Mouse (Mus musculus): ENCODE measurements around the gene Sgip1. TPM values are rescaled to one million over a fixed set of nuclear protein-coding genes. Genes with fewer than 3 reads are reported as not detected.
A peak's percentile ranks its signal among the peaks of the same experiment; 100 is the strongest.

The Sgip1 gene
- polyA plus RNA-seq, 1 experiment from 2014 or later = 0.60 TPM

GRCm38 (mm10) chr4:102853330-102854022 is 112.4 kb downstream of the Sgip1 start:
- no peaks in the 10 kb centered on the region for H3K9me3 ChIP-seq (ENCODE audit: low read length)

GRCm38 (mm10) chr4:102854928-102855892 is 114.1 kb downstream of the Sgip1 start:
- Histone ChIP-seq H3K9ac (replicated peaks) (no peak overlapping the region), H3K4me1 (ENCODE audit: insufficient read depth) (no peaks in the 10 kb centered on the region; the same call in 1 of the 2 replicates), H3K36me3 (replicated peaks; ENCODE audit: insufficient read depth, low read length) (no peaks in the 10 kb centered on the region), H3K4me2 (ENCODE audit: low read depth, low read length) (no peak overlapping the region), H3K27me3 (ENCODE audit: insufficient read depth, low read length) (no peaks in the 10 kb centered on the region), H3K27ac (ENCODE audit: low read depth) (no peak overlapping the region), H3K4me3 (ENCODE audit: low read depth, low read length) (no peak overlapping the region), H3K9me3 (ENCODE audit: low read length) (no peaks in the 10 kb centered on the region)
- no peak for TF ChIP-seq EP300 (IDR thresholded peaks at IDR 0.05; ENCODE audit: low read depth)
- TF ChIP-seq CTCF (IDR thresholded peaks at IDR 0.05; ENCODE audit: low read depth) = no peak
- WGBS (ENCODE audit: insufficient replicate concordance) = 77% methylated on average over 10 of the region's 10 CpGs
- no peak for ATAC-seq
- DNase-seq = no peak

More at GRCm38 (mm10) chr4:102853330-102854022, 112.4 kb downstream of the Sgip1 start:
- Histone ChIP-seq H3K4me2 (ENCODE audit: low read depth, low read length) (no peak overlapping the region), H3K4me3 (ENCODE audit: low read depth, low read length) (no peak overlapping the region), H3K36me3 (replicated peaks; ENCODE audit: insufficient read depth, low read length) (no peaks in the 10 kb centered on the region), H3K27me3 (ENCODE audit: insufficient read depth, low read length) (no peaks in the 10 kb centered on the region), H3K4me1 (ENCODE audit: insufficient read depth) (no peaks in the 10 kb centered on the region; the same call in 1 of the 2 replicates), H3K9ac (replicated peaks) (no peak overlapping the region), H3K27ac (ENCODE audit: low read depth) (0 out of 2 replicates have a peak overlapping the region, but pooled peaks have one; percentile 19)
- 73% methylated on average over 9 of the region's 9 CpGs for WGBS (ENCODE audit: insufficient replicate concordance)
- peak; percentile 59 for ATAC-seq
- no peak for TF ChIP-seq CTCF (IDR thresholded peaks at IDR 0.05; ENCODE audit: low read depth)
- no peak for TF ChIP-seq EP300 (IDR thresholded peaks at IDR 0.05; ENCODE audit: low read depth)
- DNase-seq = no peak

DNA sequence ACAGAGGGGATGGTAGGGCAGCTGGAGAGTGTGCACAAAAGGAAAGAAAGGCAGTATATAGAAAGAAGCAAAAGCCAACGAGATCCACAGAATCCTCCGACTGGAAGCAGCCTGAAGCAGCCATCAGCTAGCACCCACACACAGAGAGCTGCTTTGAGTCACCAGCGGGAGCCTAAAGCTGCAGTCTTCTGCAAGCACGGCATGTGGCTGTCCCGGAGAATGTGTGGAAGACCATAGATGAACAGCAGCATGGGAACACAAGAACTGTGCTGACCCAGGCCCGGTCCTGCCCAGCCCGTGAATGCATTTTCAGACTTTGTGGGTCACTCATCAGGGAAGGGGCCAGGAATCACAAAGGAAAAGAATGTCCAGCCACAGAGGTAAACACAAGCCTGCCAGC is 115.0 kb downstream of the Sgip1 start:
- H3K4me2 ChIP-seq (ENCODE audit: low read depth, low read length) = no peak overlapping the region

DNA sequence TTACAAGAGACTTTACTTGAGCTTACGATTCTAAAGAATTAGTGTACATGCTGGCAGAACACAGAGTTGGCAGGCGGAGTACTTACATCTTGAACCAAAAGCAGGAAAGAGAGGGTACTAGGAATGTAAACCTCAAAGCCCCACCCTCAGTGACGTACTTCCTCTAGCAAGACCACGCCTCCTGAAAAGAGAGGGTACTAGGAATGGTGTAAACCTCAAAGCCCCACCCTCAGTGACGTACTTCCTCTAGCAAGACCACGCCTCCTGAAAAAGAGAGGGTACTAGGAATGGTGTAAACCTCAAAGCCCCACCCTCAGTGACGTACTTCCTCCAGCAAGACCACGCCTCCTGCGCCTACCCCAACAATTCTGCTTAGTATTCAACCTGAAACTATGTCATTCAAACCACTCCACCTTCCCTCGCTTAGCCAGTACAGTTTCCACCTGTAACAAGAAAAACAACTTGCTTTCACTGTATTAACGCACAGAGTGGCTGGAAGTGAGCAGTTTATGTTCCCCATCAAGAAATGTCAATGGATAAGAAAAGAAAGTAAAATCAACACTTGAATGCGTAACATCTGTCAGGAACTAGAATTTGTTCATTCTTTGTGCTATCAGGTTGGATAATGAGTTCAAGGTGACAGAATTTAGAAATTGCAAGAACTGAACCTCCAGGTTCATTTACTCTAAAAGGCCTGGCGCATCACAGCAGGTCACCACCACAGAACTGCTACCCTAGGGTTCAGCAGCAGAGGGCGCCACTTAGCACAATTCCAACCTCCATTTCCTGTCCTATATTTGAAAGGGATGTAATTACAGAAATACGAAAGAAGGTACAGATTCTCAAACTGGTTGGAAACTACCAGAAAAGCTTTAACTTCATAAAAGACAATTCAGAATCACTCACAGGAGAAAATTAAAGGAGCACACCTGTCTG is 118.4 kb downstream of the Sgip1 start:
- whole genome bisulfite sequencing (ENCODE audit: insufficient replicate concordance) = 87% methylated on average over 15 of the region's 15 CpGs
- no peak overlapping the region for H3K9ac ChIP-seq (replicated peaks)
- TF ChIP-seq EP300 (IDR thresholded peaks at IDR 0.05; ENCODE audit: low read depth) (no peak), CTCF (IDR thresholded peaks at IDR 0.05; ENCODE audit: low read depth) (peak; percentile 54)

More for the DNA sequence above, 115.0 kb downstream of the Sgip1 start:
- ATAC-seq (no peak), DNase-seq (no peak)
- Histone ChIP-seq H3K9ac (replicated peaks) (no peak overlapping the region), H3K4me1 (ENCODE audit: insufficient read depth) (no peaks in the 10 kb centered on the region; the same call in 1 of the 2 replicates), H3K9me3 (ENCODE audit: low read length) (no peaks in the 10 kb centered on the region), H3K27me3 (ENCODE audit: insufficient read depth, low read length) (no peaks in the 10 kb centered on the region), H3K4me3 (ENCODE audit: low read depth, low read length) (no peak overlapping the region), H3K27ac (ENCODE audit: low read depth) (no peak overlapping the region), H3K36me3 (replicated peaks; ENCODE audit: insufficient read depth, low read length) (no peaks in the 10 kb centered on the region)
- WGBS (ENCODE audit: insufficient replicate concordance) = 68% methylated on average over 7 of the region's 7 CpGs
- TF ChIP-seq CTCF (IDR thresholded peaks at IDR 0.05; ENCODE audit: low read depth) (no peak), EP300 (IDR thresholded peaks at IDR 0.05; ENCODE audit: low read depth) (no peak)

DNA sequence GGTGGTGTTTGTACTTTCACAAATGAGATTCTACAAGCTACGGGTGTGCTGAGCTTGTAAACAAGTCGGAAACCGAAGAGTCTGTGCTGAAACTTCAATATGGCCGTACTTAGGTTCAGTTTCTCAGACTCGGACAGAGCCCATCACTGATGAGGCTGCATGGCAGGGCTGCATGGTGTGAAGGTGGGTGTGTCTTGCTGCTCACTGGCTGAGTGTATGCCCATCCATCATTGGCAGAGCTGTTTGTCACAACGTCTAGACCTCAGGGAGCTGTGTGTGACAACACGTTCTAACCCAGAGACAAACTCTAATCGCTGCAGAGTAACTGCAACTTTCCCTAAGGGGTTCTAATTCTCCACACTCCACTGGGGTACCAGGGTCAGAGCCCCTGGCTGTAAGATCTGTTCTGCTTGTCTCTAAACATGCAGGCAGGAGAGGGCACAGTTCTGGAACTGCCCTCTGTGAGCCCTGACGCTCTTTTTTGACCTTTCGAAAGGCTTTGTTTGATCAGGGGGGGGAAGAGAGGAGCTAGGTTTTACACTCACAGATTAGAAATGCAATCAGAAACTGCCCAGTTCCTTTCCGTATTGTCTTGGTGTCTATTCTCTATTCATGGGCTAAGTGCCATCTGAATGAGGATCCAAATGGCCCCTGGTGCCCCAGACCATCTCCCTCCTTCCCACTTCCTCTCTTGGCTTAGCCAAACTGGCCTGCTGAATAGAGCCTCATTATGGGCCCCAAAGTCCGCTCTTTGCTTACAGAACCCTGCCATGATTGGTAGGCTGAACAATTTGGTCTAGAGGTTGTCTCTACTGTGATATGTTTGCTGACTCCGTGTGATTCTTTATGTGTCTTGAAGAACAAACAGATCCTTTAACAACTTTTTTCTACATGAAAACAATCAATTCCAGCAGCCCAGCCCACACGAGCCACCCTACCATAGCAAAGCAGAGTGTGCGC is 121.9 kb downstream of the Sgip1 start:
- H3K36me3 ChIP-seq (replicated peaks; ENCODE audit: insufficient read depth, low read length) = no peaks in the 10 kb centered on the region
- H3K4me1 ChIP-seq (ENCODE audit: insufficient read depth) = no peaks in the 10 kb centered on the region; the same call in 1 of the 2 replicates
- H3K27ac ChIP-seq (ENCODE audit: low read depth) = peak overlapping the region; percentile 63
- ATAC-seq (peak; percentile 84), DNase-seq (peak; percentile 16)
- H3K9ac ChIP-seq (replicated peaks) = no peak overlapping the region
- no peaks in the 10 kb centered on the region for H3K27me3 ChIP-seq (ENCODE audit: insufficient read depth, low read length)
- H3K4me3 ChIP-seq (ENCODE audit: low read depth, low read length) = no peak overlapping the region
- WGBS (ENCODE audit: insufficient replicate concordance) = 61% methylated on average over 15 of the region's 15 CpGs
- no peak overlapping the region; the same call in 1 of the 2 replicates for H3K4me2 ChIP-seq (ENCODE audit: low read depth, low read length)
- TF ChIP-seq CTCF (IDR thresholded peaks at IDR 0.05; ENCODE audit: low read depth) (no peak), EP300 (IDR thresholded peaks at IDR 0.05; ENCODE audit: low read depth) (no peak)
- H3K9me3 ChIP-seq (ENCODE audit: low read length) = no peaks in the 10 kb centered on the region

More for the DNA sequence above, 118.4 kb downstream of the Sgip1 start:
- Histone ChIP-seq H3K4me3 (ENCODE audit: low read depth, low read length) (no peak overlapping the region), H3K4me1 (ENCODE audit: insufficient read depth) (no peaks in the 10 kb centered on the region; the same call in 1 of the 2 replicates), H3K36me3 (replicated peaks; ENCODE audit: insufficient read depth, low read length) (no peaks in the 10 kb centered on the region), H3K4me2 (ENCODE audit: low read depth, low read length) (no peak overlapping the region), H3K9me3 (ENCODE audit: low read length) (no peaks in the 10 kb centered on the region), H3K27me3 (ENCODE audit: insufficient read depth, low read length) (no peaks in the 10 kb centered on the region), H3K27ac (ENCODE audit: low read depth) (no peak overlapping the region)
- DNase-seq (peak; percentile 38), ATAC-seq (no peak)
